Mouse (Mus musculus) embryonic facial prominence, embryonic 15.5 days (tissue): ENCODE measurements around the gene Slit3. TPM values are rescaled to one million over a fixed set of nuclear protein-coding genes. Genes with fewer than 3 reads are reported as not detected.

ENCODE experiments used
- ATAC-seq: fragments of 200-750 bp; cut with Nextera tagmentation; 2 replicates; pipeline ENCODE4 v1.8.0; 2017; ENCODE audit warnings: low read depth, moderate TSS enrichment; ENCODE audit not compliant: insufficient number of reproducible peaks, low FRiP score, low TSS enrichment
- H3K27ac ChIP-seq: fragments of 300-500 bp; sonication (generic); replicated peaks from 2 replicates; pipeline ENCODE4 v1.5.1; 2015; ENCODE audit warnings: mild to moderate bottlenecking, inconsistent platforms
- H3K27me3 ChIP-seq: fragments of 300-500 bp; sonication (generic); 2 replicates; pipeline ENCODE4 v1.6.1; 2015; ENCODE audit warnings: inconsistent platforms
- H3K36me3 ChIP-seq: fragments of 300-500 bp; sonication (generic); 2 replicates; pipeline ENCODE4 v1.6.1; 2015; ENCODE audit warnings: mild to moderate bottlenecking, inconsistent platforms
- H3K4me1 ChIP-seq: fragments of 300-500 bp; sonication (generic); 2 replicates; pipeline ENCODE4 v1.6.1; 2015; ENCODE audit warnings: inconsistent platforms
- H3K4me2 ChIP-seq: fragments of 300-500 bp; sonication (generic); replicated peaks from 2 replicates; pipeline ENCODE4 v1.6.1; 2015; ENCODE audit warnings: mild to moderate bottlenecking, inconsistent platforms
- H3K4me3 ChIP-seq: fragments of 300-500 bp; sonication (generic); replicated peaks from 2 replicates; pipeline ENCODE4 v1.5.1; 2015; ENCODE audit warnings: mild to moderate bottlenecking, inconsistent platforms
- H3K9ac ChIP-seq: fragments of 300-500 bp; sonication (generic); 2 replicates; pipeline ENCODE4 v1.6.1; 2015; ENCODE audit warnings: inconsistent platforms
- H3K9me3 ChIP-seq: fragments of 300-500 bp; sonication (generic); replicated peaks from 2 replicates; pipeline ENCODE4 v1.6.1; 2016; ENCODE audit warnings: inconsistent platforms
- WGBS: fragments of 180-500 bp; shearing (Covaris S2); methylation state at CpG from one replicate; pipeline ENCODE4 v1.1.7; 2015; 5-methylcytosine and 5-hydroxymethylcytosine counted together
- polyA plus RNA-seq: library from polyadenylated mRNA; unstranded; fragments of >200 nt; fragmentation: Nextera tagmentation; extraction: Ambion mirVana; gene quantifications from 2 replicates; pipeline ENCODE4 v1.2.1, GENCODE M21; 2015

Gene Slit3
- polyA plus RNA-seq, 1 experiment from 2014 or later: 27.6 TPM

GRCm38 (mm10) chr11:35673050-35673449, 552.0 kb downstream of the Slit3 start:
- 80% methylated on average over 7 of the region's 7 CpGs for WGBS
- Histone ChIP-seq H3K9ac (no peak overlapping the region), H3K4me1 (no peaks in the 10 kb centered on the region; the same call in 1 of the 2 replicates), H3K27me3 (no peaks in the 10 kb centered on the region), H3K4me2 (no peak overlapping the region), H3K9me3 (no peaks in the 10 kb centered on the region), H3K4me3 (no peak overlapping the region), H3K36me3 (no peaks in the 10 kb centered on the region), H3K27ac (no peak overlapping the region)
- no peak for ATAC-seq

- Histone ChIP-seq H3K4me2 (no peak overlapping the region), H3K36me3 (0 out of 2 replicates have a peak, but pooled peaks cover 5% of the 10 kb centered on the region), H3K9me3 (no peaks in the 10 kb centered on the region), H3K27ac (no peak overlapping the region), H3K4me1 (no peaks in the 10 kb centered on the region; the same call in 1 of the 2 replicates), H3K27me3 (no peaks in the 10 kb centered on the region), H3K4me3 (no peak overlapping the region), H3K9ac (no peak overlapping the region)
- no peak for ATAC-seq
- WGBS: 68% methylated on average over 9 of the region's 9 CpGs
Measured at GRCm38 (mm10) chr11:35674242-35674641, 553.2 kb downstream of the Slit3 start.

- H3K4me3 ChIP-seq: no peak overlapping the region
- 30% methylated on average over 4 of the region's 4 CpGs for WGBS
- no peak overlapping the region for H3K27ac ChIP-seq
- no peak overlapping the region for H3K4me2 ChIP-seq
- no peaks in the 10 kb centered on the region; the same call in 1 of the 2 replicates for H3K4me1 ChIP-seq
- no peaks in the 10 kb centered on the region for H3K27me3 ChIP-seq
- ATAC-seq: no peak
- 0 out of 2 replicates have a peak, but pooled peaks cover 5% of the 10 kb centered on the region for H3K36me3 ChIP-seq
- no peak overlapping the region for H3K9ac ChIP-seq
- H3K9me3 ChIP-seq: no peaks in the 10 kb centered on the region
Measured at GRCm38 (mm10) chr11:35676744-35677143, 555.7 kb downstream of the Slit3 start.

- no peak for ATAC-seq
- Histone ChIP-seq H3K4me1 (no peaks in the 10 kb centered on the region; the same call in 1 of the 2 replicates), H3K4me2 (no peak overlapping the region), H3K9me3 (no peaks in the 10 kb centered on the region), H3K9ac (no peak overlapping the region), H3K4me3 (no peak overlapping the region), H3K36me3 (peaks cover 9% of the 10 kb centered on the region; the same call in 1 of the 2 replicates), H3K27ac (no peak overlapping the region), H3K27me3 (no peaks in the 10 kb centered on the region)
- 61% methylated on average over 5 of the region's 5 CpGs for WGBS
Measured at GRCm38 (mm10) chr11:35679976-35680375, 559.0 kb downstream of the Slit3 start.

- no peaks in the 10 kb centered on the region for H3K27me3 ChIP-seq
- peaks cover 20% of the 10 kb centered on the region for H3K36me3 ChIP-seq
- H3K9me3 ChIP-seq: no peaks in the 10 kb centered on the region
- no peak overlapping the region for H3K9ac ChIP-seq
- H3K4me1 ChIP-seq: no peaks in the 10 kb centered on the region
- H3K4me3 ChIP-seq: no peak overlapping the region
- ATAC-seq: no peak
- H3K4me2 ChIP-seq: no peak overlapping the region
- 78% methylated on average over 6 of the region's 6 CpGs for WGBS
- no peak overlapping the region for H3K27ac ChIP-seq
Measured at GRCm38 (mm10) chr11:35687316-35687715, 566.3 kb downstream of the Slit3 start.

GRCm38 (mm10) chr11:35690515-35691281, 569.7 kb downstream of the Slit3 start:
- Histone ChIP-seq H3K9me3 (no peaks in the 10 kb centered on the region), H3K4me3 (no peak overlapping the region), H3K4me2 (no peak overlapping the region), H3K27ac (no peak overlapping the region), H3K9ac (no peak overlapping the region), H3K36me3 (peaks cover 16% of the 10 kb centered on the region), H3K4me1 (no peaks in the 10 kb centered on the region), H3K27me3 (no peaks in the 10 kb centered on the region)
- 63% methylated on average over 7 of the region's 7 CpGs for WGBS
- no peak for ATAC-seq

GRCm38 (mm10) chr11:35693136-35693535, 572.1 kb downstream of the Slit3 start:
- H3K4me2 ChIP-seq: no peak overlapping the region
- H3K9ac ChIP-seq: no peak overlapping the region
- WGBS: 12% methylated on average over 5 of the region's 5 CpGs
- no peaks in the 10 kb centered on the region for H3K9me3 ChIP-seq
- H3K36me3 ChIP-seq: peaks cover 17% of the 10 kb centered on the region
- H3K27me3 ChIP-seq: no peaks in the 10 kb centered on the region
- H3K4me3 ChIP-seq: no peak overlapping the region
- no peaks in the 10 kb centered on the region for H3K4me1 ChIP-seq
- no peak overlapping the region for H3K27ac ChIP-seq
- ATAC-seq: no peak

GRCm38 (mm10) chr11:35693625-35694024, 572.6 kb downstream of the Slit3 start:
- H3K4me3 ChIP-seq: no peak overlapping the region
- H3K9me3 ChIP-seq: no peaks in the 10 kb centered on the region
- WGBS: 78% methylated on average over 7 of the region's 7 CpGs
- ATAC-seq: no peak
- H3K9ac ChIP-seq: no peak overlapping the region
- no peak overlapping the region for H3K4me2 ChIP-seq
- H3K27me3 ChIP-seq: no peaks in the 10 kb centered on the region
- peaks cover 17% of the 10 kb centered on the region for H3K36me3 ChIP-seq
- H3K4me1 ChIP-seq: no peaks in the 10 kb centered on the region
- no peak overlapping the region for H3K27ac ChIP-seq

- Histone ChIP-seq H3K36me3 (0 out of 2 replicates have a peak, but pooled peaks cover 9% of the 10 kb centered on the region), H3K27me3 (no peaks in the 10 kb centered on the region), H3K4me1 (no peaks in the 10 kb centered on the region), H3K4me2 (no peak overlapping the region), H3K27ac (no peak overlapping the region), H3K4me3 (no peak overlapping the region), H3K9me3 (no peaks in the 10 kb centered on the region), H3K9ac (no peak overlapping the region)
- no peak for ATAC-seq
- whole genome bisulfite sequencing: 87% methylated on average over 7 of the region's 7 CpGs
Measured at GRCm38 (mm10) chr11:35697476-35697875, 576.5 kb downstream of the Slit3 start.

GRCm38 (mm10) chr11:35698901-35699300, 577.9 kb downstream of the Slit3 start:
- no peaks in the 10 kb centered on the region for H3K27me3 ChIP-seq
- no peaks in the 10 kb centered on the region for H3K9me3 ChIP-seq
- H3K27ac ChIP-seq: no peak overlapping the region
- 91% methylated on average over 4 of the region's 5 CpGs for WGBS
- no peak overlapping the region for H3K9ac ChIP-seq
- peaks cover 23% of the 10 kb centered on the region for H3K36me3 ChIP-seq
- no peak for ATAC-seq
- no peak overlapping the region for H3K4me2 ChIP-seq
- H3K4me1 ChIP-seq: no peaks in the 10 kb centered on the region
- H3K4me3 ChIP-seq: no peak overlapping the region

- Histone ChIP-seq H3K4me2 (no peak overlapping the region), H3K9me3 (no peaks in the 10 kb centered on the region), H3K36me3 (peaks cover 31% of the 10 kb centered on the region), H3K27me3 (no peaks in the 10 kb centered on the region), H3K4me3 (no peak overlapping the region), H3K4me1 (no peaks in the 10 kb centered on the region), H3K27ac (no peak overlapping the region), H3K9ac (no peak overlapping the region)
- 74% methylated on average over 4 of the region's 4 CpGs for WGBS
- no peak for ATAC-seq
Measured at GRCm38 (mm10) chr11:35703471-35703870, 582.4 kb downstream of the Slit3 start.

GRCm38 (mm10) chr11:35704381-35704780, 583.4 kb downstream of the Slit3 start:
- Histone ChIP-seq H3K4me2 (no peak overlapping the region), H3K4me1 (no peaks in the 10 kb centered on the region), H3K27me3 (no peaks in the 10 kb centered on the region), H3K9me3 (no peaks in the 10 kb centered on the region), H3K9ac (no peak overlapping the region), H3K27ac (no peak overlapping the region), H3K36me3 (peaks cover 31% of the 10 kb centered on the region), H3K4me3 (no peak overlapping the region)
- WGBS: 96% methylated on average over 13 of the region's 13 CpGs
- ATAC-seq: no peak
